Mouse (Mus musculus) cerebellum, adult 9-10 months (tissue): ENCODE measurements at regions not wholly inside any gene's neighbourhood (a gene's known extent, or its start where the extent isn't known, plus 50 kb on each side); places are given as distances from the start of the nearest gene placed in this dataset.

Source experiments
- DNase-seq: peaks from one replicate; pipeline ENCODE4 v3.0.0; 2022

GRCm38 (mm10) chr1:61288185-61288584 is 310.5 kb downstream of the Icos start:
- no peak for DNase-seq

- no peak for DNase-seq
These were observed 311.2 kb downstream of the Icos start for GRCm38 (mm10) chr1:61288946-61289345.

- no peak for DNase-seq
These were observed 311.8 kb downstream of the Icos start for GRCm38 (mm10) chr1:61289552-61289951.

- no peak for DNase-seq
These were observed 315.4 kb downstream of the Icos start for GRCm38 (mm10) chr1:61293106-61293505.

GRCm38 (mm10) chr1:61295219-61295618 is 317.5 kb downstream of the Icos start:
- no peak for DNase-seq

- no peak for DNase-seq
These were observed 319.1 kb downstream of the Icos start for GRCm38 (mm10) chr1:61296831-61297230.

GRCm38 (mm10) chr1:61297361-61297760 is 319.6 kb downstream of the Icos start:
- DNase-seq: no peak

- peak; percentile 33 for DNase-seq
These were observed 320.3 kb downstream of the Icos start for GRCm38 (mm10) chr1:61298064-61298463.

GRCm38 (mm10) chr1:61298779-61299178 is 321.1 kb downstream of the Icos start:
- DNase-seq: no peak

GRCm38 (mm10) chr1:61300491-61300890 is 322.8 kb downstream of the Icos start:
- DNase-seq: no peak

GRCm38 (mm10) chr1:61301041-61302030 is 323.6 kb downstream of the Icos start:
- DNase-seq: no peak

GRCm38 (mm10) chr1:61302570-61303071 is 324.9 kb downstream of the Icos start:
- DNase-seq: no peak

GRCm38 (mm10) chr1:61306296-61306695 is 328.6 kb downstream of the Icos start:
- DNase-seq: no peak

- DNase-seq: no peak
These were observed 329.1 kb upstream of the Pard3b start for GRCm38 (mm10) chr1:61309563-61309962.

- DNase-seq: no peak
These were observed 328.4 kb upstream of the Pard3b start for GRCm38 (mm10) chr1:61310063-61310760.

GRCm38 (mm10) chr1:61310761-61311090 is 327.9 kb upstream of the Pard3b start:
- no peak for DNase-seq

GRCm38 (mm10) chr1:61313196-61313595 is 325.4 kb upstream of the Pard3b start:
- DNase-seq: no peak

- no peak for DNase-seq
These were observed 322.4 kb upstream of the Pard3b start for GRCm38 (mm10) chr1:61316261-61316660.

- DNase-seq: no peak
These were observed 321.9 kb upstream of the Pard3b start for GRCm38 (mm10) chr1:61316736-61317135.

GRCm38 (mm10) chr1:61318042-61318441 is 320.6 kb upstream of the Pard3b start:
- no peak for DNase-seq

GRCm38 (mm10) chr1:61321513-61322145 is 317.0 kb upstream of the Pard3b start:
- DNase-seq: no peak

GRCm38 (mm10) chr1:61331456-61331855 is 307.2 kb upstream of the Pard3b start:
- no peak for DNase-seq

GRCm38 (mm10) chr1:61331906-61332305 is 306.7 kb upstream of the Pard3b start:
- DNase-seq: no peak
